Mouse (Mus musculus) cerebellum, adult 8-10 months (tissue): ENCODE measurements around the gene Alg2.
A peak's percentile ranks its signal among the peaks of the same experiment; 100 is the strongest.

Experiments
- DNase-seq: peaks from one replicate; pipeline ENCODE4 v3.0.0; 2022

Alg2 gene

GRCm38 (mm10) chr4:47473968-47474729 is at the start of gene Alg2, which contains the start of gene Sec61b:
TSS of gene Alg2 (minus strand) at chr4:47474333.
TSS of gene Sec61b (plus strand) at chr4:47474658.
- DNase-seq = peak; percentile 98

GRCm38 (mm10) chr4:47521884-47522605 is 47.9 kb upstream of the Alg2 start:
- DNase-seq = peak; percentile 19

GRCm38 (mm10) chr4:47520076-47520475 is 45.9 kb upstream of the Alg2 start:
- DNase-seq = no peak

GRCm38 (mm10) chr4:47518551-47519181 is 44.5 kb upstream of the Alg2 start:
- DNase-seq = peak; percentile 38

- no peak for DNase-seq
Observed at GRCm38 (mm10) chr4:47504841-47505517, 30.8 kb upstream of the Alg2 start.

- no peak for DNase-seq
Observed at GRCm38 (mm10) chr4:47503045-47503444, 28.9 kb upstream of the Alg2 start.

GRCm38 (mm10) chr4:47502546-47502971 is 28.4 kb upstream of the Alg2 start:
- DNase-seq = peak; percentile 69

- DNase-seq = no peak
Observed at GRCm38 (mm10) chr4:47499121-47499545, 25.0 kb upstream of the Alg2 start.

- DNase-seq = no peak
Observed at GRCm38 (mm10) chr4:47497811-47498385, 23.8 kb upstream of the Alg2 start.

- DNase-seq = no peak
Observed at GRCm38 (mm10) chr4:47494686-47495085, 20.6 kb upstream of the Alg2 start.

GRCm38 (mm10) chr4:47494137-47494536 is 20.0 kb upstream of the Alg2 start:
- no peak for DNase-seq

- DNase-seq = no peak
Observed at GRCm38 (mm10) chr4:47493456-47493855, 19.3 kb upstream of the Alg2 start.

GRCm38 (mm10) chr4:47492311-47493086 is 18.4 kb upstream of the Alg2 start:
- no peak for DNase-seq

GRCm38 (mm10) chr4:47491243-47491642 is 17.1 kb upstream of the Alg2 start:
- no peak for DNase-seq

GRCm38 (mm10) chr4:47480576-47480975 is 6.4 kb upstream of the Alg2 start:
- DNase-seq = no peak

GRCm38 (mm10) chr4:47480095-47480494 is 6.0 kb upstream of the Alg2 start:
- no peak for DNase-seq

- DNase-seq = no peak
Observed at GRCm38 (mm10) chr4:47477539-47477938, 3.4 kb upstream of the Alg2 start.

- DNase-seq = no peak
Observed at GRCm38 (mm10) chr4:47474730-47475643, 854 bp upstream of the Alg2 start.

GRCm38 (mm10) chr4:47473586-47473967 is 556 bp downstream of the Alg2 start:
- peak; percentile 25 for DNase-seq

GRCm38 (mm10) chr4:47467196-47467595 is 6.9 kb downstream of the Alg2 start:
- no peak for DNase-seq
